Mouse (Mus musculus): ENCODE results near the gene Cacna1c. TPM values are rescaled to one million over a fixed set of nuclear protein-coding genes. Genes with fewer than 3 reads are reported as not detected.

The Cacna1c gene
- polyA plus RNA-seq, 1 experiment from 2014 or later: 8.7 TPM

DNA sequence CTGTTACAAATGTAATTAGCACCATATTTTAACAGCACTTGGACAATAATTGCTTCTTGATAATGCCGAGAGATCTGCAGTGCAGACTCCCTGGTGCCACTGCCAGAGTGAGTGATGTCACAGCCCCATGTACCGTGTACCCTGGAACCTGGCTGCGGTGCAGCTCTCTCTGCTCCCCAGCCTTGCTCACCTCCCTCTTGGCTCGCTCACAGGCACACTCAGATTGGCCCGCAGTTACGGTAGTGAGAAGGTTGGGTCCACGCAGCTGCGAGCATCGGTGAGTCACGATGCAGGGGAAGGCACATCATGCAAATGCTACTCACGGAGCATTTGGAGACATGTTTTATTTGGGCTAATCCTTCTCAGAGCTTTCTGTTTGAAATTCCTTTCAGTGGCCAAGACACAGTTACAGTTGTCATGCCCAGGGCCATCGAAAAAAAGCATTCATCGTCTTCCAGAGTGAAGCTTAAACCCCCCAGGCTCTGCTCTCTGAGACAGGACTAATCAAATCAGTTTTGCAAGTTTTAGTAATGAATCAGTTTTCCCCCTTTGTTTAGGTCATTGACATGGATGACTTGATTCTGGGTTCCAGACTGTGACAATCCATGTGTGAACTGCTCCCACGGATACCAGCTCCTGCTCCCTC lies 484.4 kb downstream of the Cacna1c start:
- no peak for ATAC-seq (ENCODE audit: insufficient number of reproducible peaks, low FRiP score, low TSS enrichment, low read depth)
- no peaks in the 10 kb centered on the region for H3K36me3 ChIP-seq (ENCODE audit: control insufficient read depth, insufficient read depth, low read length)
- WGBS: 92% methylated on average over 14 of the region's 14 CpGs
- H3K4me1 ChIP-seq (ENCODE audit: control insufficient read depth, insufficient read depth, low read length): no peaks in the 10 kb centered on the region
- H3K27ac ChIP-seq (replicated peaks; ENCODE audit: low read depth, low read length): no peak overlapping the region
- no peaks in the 10 kb centered on the region for H3K27me3 ChIP-seq (ENCODE audit: control insufficient read depth, insufficient read depth, low read length)
- H3K4me2 ChIP-seq (ENCODE audit: low read depth, severe bottlenecking): no peak overlapping the region
- no peak overlapping the region for H3K4me3 ChIP-seq (ENCODE audit: low read depth, low read length)
- H3K9me3 ChIP-seq (ENCODE audit: control insufficient read depth, low read length): no peaks in the 10 kb centered on the region
- DNase-seq (ENCODE audit: low spot score): no peak
- H3K9ac ChIP-seq (ENCODE audit: low read length): no peak overlapping the region

DNA sequence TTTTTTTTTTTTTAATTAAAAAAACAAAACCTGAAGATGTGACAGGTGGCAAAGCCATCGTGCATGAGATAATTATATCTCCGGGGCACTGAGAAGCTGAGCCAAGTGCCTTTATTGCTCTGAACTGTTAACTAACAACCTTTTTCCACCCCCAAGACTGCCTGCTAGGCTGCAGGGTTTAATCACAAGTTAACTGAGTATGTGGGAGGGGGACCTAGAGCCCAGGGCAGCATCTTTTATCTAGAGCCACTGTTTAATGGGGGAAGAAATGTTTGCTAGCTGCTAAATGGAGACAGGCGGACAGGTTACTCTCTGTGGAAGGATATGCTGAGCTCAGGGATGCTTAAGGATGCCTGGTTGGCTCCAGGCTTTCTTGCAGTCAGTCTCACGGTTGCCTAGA lies 489.2 kb downstream of the Cacna1c start:
- DNase-seq (ENCODE audit: low spot score): no peak
- no peak for ATAC-seq (ENCODE audit: insufficient number of reproducible peaks, low FRiP score, low TSS enrichment, low read depth)
- WGBS: 56% methylated on average over 4 of the region's 4 CpGs
- no peaks in the 10 kb centered on the region for H3K9me3 ChIP-seq (ENCODE audit: control insufficient read depth, low read length)
- no peak overlapping the region for H3K4me2 ChIP-seq (ENCODE audit: low read depth, severe bottlenecking)
- H3K27ac ChIP-seq (replicated peaks; ENCODE audit: low read depth, low read length): no peak overlapping the region
- no peak overlapping the region for H3K4me3 ChIP-seq (ENCODE audit: low read depth, low read length)
- H3K36me3 ChIP-seq (ENCODE audit: control insufficient read depth, insufficient read depth, low read length): no peaks in the 10 kb centered on the region
- H3K9ac ChIP-seq (ENCODE audit: low read length): no peak overlapping the region
- H3K4me1 ChIP-seq (ENCODE audit: control insufficient read depth, insufficient read depth, low read length): no peaks in the 10 kb centered on the region
- H3K27me3 ChIP-seq (ENCODE audit: control insufficient read depth, insufficient read depth, low read length): no peaks in the 10 kb centered on the region

DNA sequence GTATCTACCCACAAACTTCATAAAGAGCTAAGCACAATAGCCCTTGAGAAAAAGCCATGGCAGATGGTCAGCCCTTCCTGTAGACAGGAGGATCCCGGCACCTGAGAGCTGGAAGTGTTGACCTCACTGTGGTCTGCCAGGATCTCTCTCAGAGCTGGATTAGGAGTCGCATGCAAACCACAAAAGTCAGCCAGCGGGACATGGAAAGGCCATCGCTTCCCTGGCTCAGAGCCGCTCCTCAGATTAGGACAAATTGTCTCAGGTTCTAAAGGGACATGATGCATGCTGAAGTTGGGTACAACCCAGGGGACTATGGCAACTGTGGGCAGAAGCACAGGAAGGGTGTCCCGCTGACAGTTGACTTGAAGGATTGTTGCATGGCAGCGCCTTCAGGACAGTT lies 490.4 kb downstream of the Cacna1c start:
- DNase-seq (ENCODE audit: low spot score): no peak
- 89% methylated on average over 7 of the region's 7 CpGs for WGBS
- H3K4me3 ChIP-seq (ENCODE audit: low read depth, low read length): no peak overlapping the region

DNA sequence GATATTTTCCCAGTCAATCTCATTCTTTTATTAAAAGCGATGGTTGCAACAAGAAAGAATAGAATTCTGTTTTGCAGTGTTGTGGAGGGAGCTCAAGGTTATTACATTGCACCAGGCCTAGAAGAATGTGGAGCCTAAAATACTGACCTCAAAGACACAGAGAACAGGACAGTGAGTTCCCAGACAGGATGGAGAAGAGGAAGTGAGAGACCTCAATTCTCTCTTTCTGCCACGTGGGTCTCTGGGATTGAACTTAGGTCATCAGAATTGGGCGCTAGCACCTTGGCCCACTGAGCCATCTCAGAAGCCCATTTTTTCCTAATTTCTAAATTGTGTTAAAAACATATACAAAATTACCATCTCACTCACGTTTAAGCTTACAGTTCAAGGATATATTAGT lies 501.6 kb downstream of the Cacna1c start:
- Histone ChIP-seq H3K9me3 (ENCODE audit: control insufficient read depth, low read length) (no peaks in the 10 kb centered on the region), H3K36me3 (ENCODE audit: control insufficient read depth, insufficient read depth, low read length) (no peaks in the 10 kb centered on the region), H3K4me3 (ENCODE audit: low read depth, low read length) (no peak overlapping the region), H3K9ac (ENCODE audit: low read length) (no peak overlapping the region), H3K27ac (replicated peaks; ENCODE audit: low read depth, low read length) (no peak overlapping the region), H3K27me3 (ENCODE audit: control insufficient read depth, insufficient read depth, low read length) (no peaks in the 10 kb centered on the region), H3K4me2 (ENCODE audit: low read depth, severe bottlenecking) (no peak overlapping the region), H3K4me1 (ENCODE audit: control insufficient read depth, insufficient read depth, low read length) (no peaks in the 10 kb centered on the region)
- ATAC-seq (ENCODE audit: insufficient number of reproducible peaks, low FRiP score, low TSS enrichment, low read depth) (no peak), DNase-seq (ENCODE audit: low spot score) (no peak)
- 83% methylated on average over 4 of the region's 4 CpGs for WGBS

More for the DNA sequence above, 490.4 kb downstream of the Cacna1c start:
- Histone ChIP-seq H3K27ac (replicated peaks; ENCODE audit: low read depth, low read length) (no peak overlapping the region), H3K36me3 (ENCODE audit: control insufficient read depth, insufficient read depth, low read length) (no peaks in the 10 kb centered on the region), H3K27me3 (ENCODE audit: control insufficient read depth, insufficient read depth, low read length) (no peaks in the 10 kb centered on the region), H3K4me1 (ENCODE audit: control insufficient read depth, insufficient read depth, low read length) (no peaks in the 10 kb centered on the region), H3K9ac (ENCODE audit: low read length) (no peak overlapping the region), H3K4me2 (ENCODE audit: low read depth, severe bottlenecking) (no peak overlapping the region), H3K9me3 (ENCODE audit: control insufficient read depth, low read length) (no peaks in the 10 kb centered on the region)
- no peak for ATAC-seq (ENCODE audit: insufficient number of reproducible peaks, low FRiP score, low TSS enrichment, low read depth)

DNA sequence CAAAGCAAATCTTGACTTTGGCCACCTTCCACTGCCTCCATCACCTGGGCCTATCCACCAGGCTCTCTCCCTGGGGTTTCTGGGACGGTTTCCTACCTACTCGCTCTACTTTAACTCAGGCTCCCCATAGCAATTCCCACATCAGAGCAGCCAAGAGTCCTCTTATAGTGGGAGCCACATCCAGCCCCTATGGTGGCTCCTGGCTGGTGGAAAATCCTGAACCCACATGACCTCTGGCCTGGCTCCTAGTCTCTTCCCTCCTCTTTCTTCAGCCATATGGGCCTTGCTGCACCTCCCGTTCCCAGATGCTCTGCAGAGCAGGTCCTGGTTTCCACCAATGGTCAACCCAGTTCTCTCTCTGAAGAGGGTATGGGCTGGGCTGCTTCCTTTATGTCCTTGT lies 506.8 kb downstream of the Cacna1c start:
- Histone ChIP-seq H3K36me3 (ENCODE audit: control insufficient read depth, insufficient read depth, low read length) (no peaks in the 10 kb centered on the region; the same call in 1 of the 2 replicates), H3K9ac (ENCODE audit: low read length) (no peak overlapping the region), H3K27me3 (ENCODE audit: control insufficient read depth, insufficient read depth, low read length) (no peaks in the 10 kb centered on the region), H3K4me1 (ENCODE audit: control insufficient read depth, insufficient read depth, low read length) (no peaks in the 10 kb centered on the region), H3K9me3 (ENCODE audit: control insufficient read depth, low read length) (no peaks in the 10 kb centered on the region), H3K27ac (replicated peaks; ENCODE audit: low read depth, low read length) (no peak overlapping the region), H3K4me3 (ENCODE audit: low read depth, low read length) (no peak overlapping the region), H3K4me2 (ENCODE audit: low read depth, severe bottlenecking) (no peak overlapping the region)
- WGBS: 86% methylated on average over 3 of the region's 3 CpGs
- no peak for ATAC-seq (ENCODE audit: insufficient number of reproducible peaks, low FRiP score, low TSS enrichment, low read depth)
- no peak for DNase-seq (ENCODE audit: low spot score)

DNA sequence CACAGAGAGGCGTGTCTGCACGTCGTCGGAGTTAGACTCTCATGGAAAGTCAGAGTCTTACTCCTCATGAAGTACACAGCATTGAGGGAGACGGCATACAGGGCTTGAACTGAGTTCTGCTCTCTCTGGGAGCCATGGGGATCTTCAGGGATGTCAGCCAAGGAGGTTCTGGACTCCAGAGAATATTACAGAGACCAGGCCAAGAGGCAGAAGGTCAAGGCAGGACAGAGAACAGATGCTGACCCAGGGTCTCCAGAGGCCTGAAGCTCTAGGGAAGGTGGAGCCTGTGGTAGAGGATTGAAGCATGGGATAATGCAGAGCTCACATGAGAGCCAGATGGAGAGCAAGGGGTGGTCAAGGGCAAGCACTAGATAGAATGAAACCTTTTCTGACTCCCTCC lies 507.4 kb downstream of the Cacna1c start:
- H3K4me2 ChIP-seq (ENCODE audit: low read depth, severe bottlenecking): no peak overlapping the region
- 94% methylated on average over 5 of the region's 5 CpGs for WGBS
- no peaks in the 10 kb centered on the region; the same call in 1 of the 2 replicates for H3K36me3 ChIP-seq (ENCODE audit: control insufficient read depth, insufficient read depth, low read length)
- no peaks in the 10 kb centered on the region for H3K27me3 ChIP-seq (ENCODE audit: control insufficient read depth, insufficient read depth, low read length)
- H3K4me1 ChIP-seq (ENCODE audit: control insufficient read depth, insufficient read depth, low read length): no peaks in the 10 kb centered on the region
- ATAC-seq (ENCODE audit: insufficient number of reproducible peaks, low FRiP score, low TSS enrichment, low read depth): no peak
- H3K9me3 ChIP-seq (ENCODE audit: control insufficient read depth, low read length): no peaks in the 10 kb centered on the region
- H3K9ac ChIP-seq (ENCODE audit: low read length): no peak overlapping the region
- DNase-seq (ENCODE audit: low spot score): no peak
- no peak overlapping the region for H3K27ac ChIP-seq (replicated peaks; ENCODE audit: low read depth, low read length)
- no peak overlapping the region for H3K4me3 ChIP-seq (ENCODE audit: low read depth, low read length)

DNA sequence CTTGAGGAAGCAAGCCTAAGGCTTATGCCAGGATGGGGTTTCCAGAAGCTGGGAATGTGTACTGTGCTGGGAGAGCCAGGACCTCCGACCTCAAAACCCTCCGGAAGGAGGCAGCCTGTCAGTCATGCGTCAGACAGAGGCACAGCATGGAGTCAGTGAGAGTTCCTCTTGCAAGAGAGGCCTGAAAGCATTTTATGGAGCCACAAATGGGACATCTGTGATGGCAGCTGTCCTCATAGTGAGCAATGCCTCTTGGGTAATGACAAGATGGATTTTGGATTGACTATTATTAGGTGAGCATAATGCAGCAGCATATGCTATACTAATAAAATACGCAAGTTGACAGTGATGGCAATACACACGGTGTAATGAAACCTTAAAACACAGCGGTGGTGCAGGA lies 515.4 kb downstream of the Cacna1c start:
- ATAC-seq (ENCODE audit: insufficient number of reproducible peaks, low FRiP score, low TSS enrichment, low read depth): no peak
- no peak overlapping the region for H3K4me2 ChIP-seq (ENCODE audit: low read depth, severe bottlenecking)
- H3K4me3 ChIP-seq (ENCODE audit: low read depth, low read length): no peak overlapping the region
- no peaks in the 10 kb centered on the region for H3K9me3 ChIP-seq (ENCODE audit: control insufficient read depth, low read length)
- 78% methylated on average over 6 of the region's 6 CpGs for WGBS
- no peak overlapping the region for H3K9ac ChIP-seq (ENCODE audit: low read length)
- DNase-seq (ENCODE audit: low spot score): no peak
- H3K27me3 ChIP-seq (ENCODE audit: control insufficient read depth, insufficient read depth, low read length): no peaks in the 10 kb centered on the region
- no peaks in the 10 kb centered on the region for H3K4me1 ChIP-seq (ENCODE audit: control insufficient read depth, insufficient read depth, low read length)
- no peak overlapping the region for H3K27ac ChIP-seq (replicated peaks; ENCODE audit: low read depth, low read length)
- H3K36me3 ChIP-seq (ENCODE audit: control insufficient read depth, insufficient read depth, low read length): no peaks in the 10 kb centered on the region; the same call in 1 of the 2 replicates

DNA sequence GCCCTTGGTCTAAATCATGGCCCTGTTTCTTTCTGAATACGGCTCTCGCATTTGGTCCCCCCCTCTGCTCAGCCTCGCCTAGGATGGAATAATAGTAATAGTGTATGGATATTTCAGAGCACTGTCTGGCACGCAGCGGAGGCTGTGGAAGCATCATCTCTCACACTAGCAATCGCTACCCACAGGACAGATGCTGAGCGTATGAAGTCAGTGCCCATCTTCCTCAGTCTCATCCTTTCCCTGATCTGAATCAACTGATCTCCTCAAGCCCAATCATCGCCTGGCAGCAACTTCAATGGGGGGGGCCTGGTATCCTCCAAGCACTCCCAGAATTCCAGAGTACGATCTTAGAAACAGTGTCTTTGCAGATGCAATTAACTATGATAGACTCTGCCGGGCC lies 518.2 kb downstream of the Cacna1c start:
- Histone ChIP-seq H3K9ac (ENCODE audit: low read length) (no peak overlapping the region), H3K4me3 (ENCODE audit: low read depth, low read length) (no peak overlapping the region), H3K4me1 (ENCODE audit: control insufficient read depth, insufficient read depth, low read length) (no peaks in the 10 kb centered on the region), H3K27me3 (ENCODE audit: control insufficient read depth, insufficient read depth, low read length) (no peaks in the 10 kb centered on the region), H3K9me3 (ENCODE audit: control insufficient read depth, low read length) (no peaks in the 10 kb centered on the region), H3K27ac (replicated peaks; ENCODE audit: low read depth, low read length) (no peak overlapping the region), H3K4me2 (ENCODE audit: low read depth, severe bottlenecking) (no peak overlapping the region), H3K36me3 (ENCODE audit: control insufficient read depth, insufficient read depth, low read length) (no peaks in the 10 kb centered on the region)
- 92% methylated on average over 10 of the region's 10 CpGs for WGBS
- ATAC-seq (ENCODE audit: insufficient number of reproducible peaks, low FRiP score, low TSS enrichment, low read depth) (no peak), DNase-seq (ENCODE audit: low spot score) (no peak)

DNA sequence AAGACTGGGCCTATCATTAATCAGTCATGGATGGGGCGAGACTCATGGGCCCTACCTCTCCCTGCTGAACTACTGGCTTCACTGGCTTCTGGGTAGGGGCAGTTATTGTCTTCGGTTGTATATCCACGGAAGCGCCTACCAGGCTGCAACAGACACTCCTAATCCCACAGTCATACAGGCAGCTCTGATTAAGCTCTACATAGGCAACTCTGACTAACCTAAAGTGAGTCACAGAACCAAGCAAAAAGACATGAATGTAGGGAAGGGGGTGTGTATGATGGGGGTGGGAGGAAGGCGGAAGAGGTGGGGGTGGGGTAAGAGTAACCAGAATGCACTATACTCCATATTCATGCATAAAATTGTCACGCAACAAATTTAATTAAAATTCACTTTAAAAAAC lies 518.9 kb downstream of the Cacna1c start:
- no peak overlapping the region for H3K27ac ChIP-seq (replicated peaks; ENCODE audit: low read depth, low read length)
- no peak overlapping the region for H3K4me2 ChIP-seq (ENCODE audit: low read depth, severe bottlenecking)
- DNase-seq (ENCODE audit: low spot score): no peak
- H3K9me3 ChIP-seq (ENCODE audit: control insufficient read depth, low read length): no peaks in the 10 kb centered on the region
- 95% methylated on average over 6 of the region's 6 CpGs for WGBS
- H3K4me3 ChIP-seq (ENCODE audit: low read depth, low read length): no peak overlapping the region
- H3K27me3 ChIP-seq (ENCODE audit: control insufficient read depth, insufficient read depth, low read length): no peaks in the 10 kb centered on the region
- H3K4me1 ChIP-seq (ENCODE audit: control insufficient read depth, insufficient read depth, low read length): no peaks in the 10 kb centered on the region
- ATAC-seq (ENCODE audit: insufficient number of reproducible peaks, low FRiP score, low TSS enrichment, low read depth): no peak
- no peak overlapping the region for H3K9ac ChIP-seq (ENCODE audit: low read length)
- no peaks in the 10 kb centered on the region for H3K36me3 ChIP-seq (ENCODE audit: control insufficient read depth, insufficient read depth, low read length)

All from limb, embryonic 11.5 days (tissue).